Mouse (Mus musculus) embryonic fibroblast, embryonic 13.5 days (primary cell): ENCODE measurements at regions not wholly inside any gene's neighbourhood (a gene's known extent, or its start where the extent isn't known, plus 50 kb on each side); places are given as distances from the start of the nearest gene placed in this dataset.

ENCODE experiments used
- CTCF ChIP-seq: IDR thresholded peaks from 2 replicates; pipeline ENCODE4 v1.5.1; 2011; ENCODE audit warnings: mild to moderate bottlenecking, control low read depth, low read length, moderate library complexity, borderline replicate concordance; ENCODE audit not compliant: insufficient read depth
- POLR2A ChIP-seq: IDR thresholded peaks from 2 replicates; pipeline ENCODE4 v1.6.1; 2011; ENCODE audit warnings: low read depth, mild to moderate bottlenecking, control low read depth, low read length, moderate library complexity

DNA sequence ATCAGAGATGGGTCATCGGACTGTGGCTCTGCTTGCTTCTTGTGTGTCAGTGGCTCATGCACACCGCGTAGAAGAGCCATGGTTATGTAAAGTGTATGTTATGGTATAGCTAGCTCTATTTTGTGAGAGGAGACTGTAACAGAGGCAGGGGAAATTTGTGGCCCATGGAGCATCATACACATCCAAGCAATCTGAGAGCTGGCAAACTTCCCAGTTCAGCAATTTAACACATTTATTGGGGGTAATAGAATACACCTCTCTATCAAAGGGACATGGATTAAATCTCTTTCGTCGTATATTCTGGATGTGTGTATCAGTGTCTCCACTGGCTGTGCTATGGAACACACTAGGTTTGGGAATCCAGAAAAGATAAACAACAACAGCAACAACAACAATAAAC lies 87.9 kb upstream of the 4930583I09Rik start:
- no peak for TF ChIP-seq CTCF
- TF ChIP-seq POLR2A = no peak
